8 mouse cellular contexts compared by ENCODE assay signal in genomic region chr4:57954991-57955390, GRCm38 (mm10). TPM values are rescaled to one million over a fixed set of nuclear protein-coding genes. Genes with fewer than 3 reads are reported as not detected.
A peak's percentile ranks its signal among the peaks of the same experiment; 100 is the strongest.
DNase-seq lines count a peak whose midpoint lies in the region; ATAC-seq and TF ChIP-seq lines count a peak whose summit lies in the region.

No protein-coding gene starts in this region.

- TF ChIP-seq EP300 in heart, adult 2 months (IDR thresholded peaks at IDR 0.05; ENCODE audit: insufficient read depth, low read depth, low read length): no peak
- no peak for TF ChIP-seq EP300 in MEL (IDR thresholded peaks at IDR 0.05; ENCODE audit: low read depth in 1 of 2, low read length in 2 of 2)
- no peak for TF ChIP-seq EP300 in liver, postnatal 0 days (IDR thresholded peaks at IDR 0.05; ENCODE audit: low read depth)

- ATAC-seq in heart, embryonic 15.5 days (replicated peaks; ENCODE audit: insufficient number of reproducible peaks, insufficient read depth, low FRiP score, low read depth): no peak
- no peak for ATAC-seq in liver, postnatal 0 days
- ATAC-seq in megakaryocyte progenitor cell, adult 5-6 weeks (replicated peaks; ENCODE audit: poor library complexity): no peak

- H3K4me3 ChIP-seq in heart, adult 2 months: peak overlapping the region; percentile 81
- H3K4me3 ChIP-seq in MEL (ENCODE audit: control insufficient read depth in 1 of 2, insufficient read depth in 1 of 2, low read depth in 2 of 2, low read length in 2 of 2): peak overlapping the region; percentile 84 to 93
- peak overlapping the region; percentile 80 for H3K4me3 ChIP-seq in heart, embryonic 15.5 days
- peak overlapping the region; percentile 68 for H3K4me3 ChIP-seq in liver, postnatal 0 days (ENCODE audit: low read depth, low read length)

- H3K4me1 ChIP-seq in heart, adult 2 months (ENCODE audit: control insufficient read depth, insufficient read depth, low read length): peaks cover 7% of the 10 kb centered on the region
- H3K4me1 ChIP-seq in MEL (ENCODE audit: control insufficient read depth in 1 of 2, insufficient read depth in 2 of 2, low read length in 2 of 2): peaks cover 3 to 15% of the 10 kb centered on the region in 2 experiments
- peaks cover 29% of the 10 kb centered on the region for H3K4me1 ChIP-seq in heart, embryonic 15.5 days (replicated peaks)
- H3K4me1 ChIP-seq in liver, postnatal 0 days (ENCODE audit: insufficient read depth): peaks cover 42% of the 10 kb centered on the region

- TF ChIP-seq POLR2A in heart, adult 2 months (IDR thresholded peaks at IDR 0.05; ENCODE audit: insufficient read depth, low read depth, low read length): no peak
- peak in 1 of 2 experiments; percentile 18; a peak in 1 of 4 replicates for TF ChIP-seq POLR2A in MEL (IDR thresholded peaks at IDR 0.05; ENCODE audit: control insufficient read depth in 1 of 2, insufficient read depth in 1 of 2, low read depth in 1 of 2, low read length in 2 of 2, poor library complexity in 1 of 2)

- no peaks in the 10 kb centered on the region for H3K79me2 ChIP-seq in heart, adult 2 months (replicated peaks; ENCODE audit: control insufficient read depth, insufficient read depth, low read length)
- peaks cover 47% of the 10 kb centered on the region for H3K79me2 ChIP-seq in MEL (ENCODE audit: control insufficient read depth, insufficient read depth, low read length, poor library complexity)

- no peaks in the 10 kb centered on the region for H3K36me3 ChIP-seq in heart, adult 2 months (ENCODE audit: control insufficient read depth, insufficient read depth, low read length)
- peaks cover 18 to 23% of the 10 kb centered on the region in 2 experiments for H3K36me3 ChIP-seq in MEL (ENCODE audit: control insufficient read depth in 1 of 2, insufficient read depth in 2 of 2, low read length in 2 of 2)
- H3K36me3 ChIP-seq in heart, embryonic 15.5 days: peaks cover 20% of the 10 kb centered on the region
- H3K36me3 ChIP-seq in liver, postnatal 0 days (replicated peaks; ENCODE audit: insufficient read depth, low read length): peaks cover 18% of the 10 kb centered on the region

- intact Hi-C loops in heart, adult 2 months (cut with DNase I): loop anchor here (5.0 to 10.0 kb wide), 3 partner anchors 127 to 1050 kb away; partner anchors contain the start of genes Ecpas and Gm20503

- peak overlapping the region; percentile 75 for H3K4me2 ChIP-seq in heart, embryonic 15.5 days
- H3K4me2 ChIP-seq in liver, postnatal 0 days (ENCODE audit: low read depth, low read length): peak overlapping the region; percentile 88

- H3K27me3 ChIP-seq in heart, adult 2 months (ENCODE audit: control insufficient read depth, insufficient read depth, low read length): no peaks in the 10 kb centered on the region
- no peaks in the 10 kb centered on the region for H3K27me3 ChIP-seq in MEL (ENCODE audit: control insufficient read depth in 1 of 2, insufficient read depth in 2 of 2, low read length in 2 of 2)
- no peaks in the 10 kb centered on the region for H3K27me3 ChIP-seq in heart, embryonic 15.5 days
- no peaks in the 10 kb centered on the region for H3K27me3 ChIP-seq in liver, postnatal 0 days (ENCODE audit: insufficient read depth, low read length)

- TF ChIP-seq RAD21 in MEL (IDR thresholded peaks at IDR 0.05; ENCODE audit: low read depth, low read length): no peak

- no peak for TF ChIP-seq CTCF in heart, adult 2 months (IDR thresholded peaks at IDR 0.05)
- no peak for TF ChIP-seq CTCF in MEL (IDR thresholded peaks at IDR 0.05 in 2 of 3, conservative IDR thresholded peaks at IDR 0.05 in 1 of 3; ENCODE audit: control insufficient read depth in 1 of 3, insufficient read depth in 1 of 3, low read depth in 2 of 3, low read length in 3 of 3, poor library complexity in 1 of 3, severe bottlenecking in 1 of 3)
- no peak for TF ChIP-seq CTCF in liver, postnatal 0 days (IDR thresholded peaks at IDR 0.05; ENCODE audit: low read depth)

- DNase-seq in heart, adult 2 months: no peak
- DNase-seq in heart, adult 18-20 months: no peak
- DNase-seq in MEL (ENCODE audit: low read depth, low spot score): peak; percentile 36
- no peak for DNase-seq in liver, postnatal 0 days
- no peak for DNase-seq in gastrocnemius, adult 8-10 months (ENCODE audit: low spot score in 2 of 2)
- DNase-seq in ovary, postnatal 14 days (ENCODE audit: low spot score): no peak

- H3K9ac ChIP-seq in heart, adult 2 months (ENCODE audit: low read depth, low read length): no peak overlapping the region
- peak overlapping the region; percentile 86 for H3K9ac ChIP-seq in MEL (ENCODE audit: control insufficient read depth, low read depth, low read length, poor library complexity, severe bottlenecking)
- peak overlapping the region; percentile 85 for H3K9ac ChIP-seq in heart, embryonic 15.5 days
- peak overlapping the region; percentile 80 for H3K9ac ChIP-seq in liver, postnatal 0 days (replicated peaks)

- no peaks in the 10 kb centered on the region for H3K9me3 ChIP-seq in MEL (replicated peaks; ENCODE audit: insufficient read depth, low read length)
- H3K9me3 ChIP-seq in heart, embryonic 15.5 days (replicated peaks): no peaks in the 10 kb centered on the region
- 0 out of 2 replicates have a peak, but pooled peaks cover 3% of the 10 kb centered on the region for H3K9me3 ChIP-seq in liver, postnatal 0 days (ENCODE audit: low read length)

- 75% methylated on average over 8 of the region's 8 CpGs for WGBS in heart, adult 2 months
- WGBS in heart, embryonic 15.5 days: 73% methylated on average over 8 of the region's 8 CpGs
- WGBS in liver, postnatal 0 days (ENCODE audit: insufficient replicate concordance): 63% methylated on average over 8 of the region's 8 CpGs

- H3K27ac ChIP-seq in heart, adult 2 months: peak overlapping the region; percentile 93
- H3K27ac ChIP-seq in MEL (ENCODE audit: control insufficient read depth, low read depth, low read length): peak overlapping the region; percentile 33
- H3K27ac ChIP-seq in heart, embryonic 15.5 days: peak overlapping the region; percentile 98; the same call in 1 of the 2 replicates
- H3K27ac ChIP-seq in liver, postnatal 0 days (ENCODE audit: low read depth): peak overlapping the region; percentile 98

TF ChIP-seq in MEL, 35 proteins besides CTCF, POLR2A, EP300 and RAD21:
- peak; percentile 19; the same call in 1 of the 2 replicates for TF ChIP-seq CHD1 (IDR thresholded peaks at IDR 0.05; ENCODE audit: low read depth, low read length)
- no peak for TF ChIP-seq GABPA (IDR thresholded peaks at IDR 0.05; ENCODE audit: low read depth, low read length)
- TF ChIP-seq TCF12 (IDR thresholded peaks at IDR 0.05; ENCODE audit: low read depth, low read length): no peak
- TF ChIP-seq SIN3A (IDR thresholded peaks at IDR 0.05; ENCODE audit: low read length): no peak
- no peak for TF ChIP-seq GATA1 (IDR thresholded peaks at IDR 0.05; ENCODE audit: low read depth, low read length)

RNA-seq across cellular contexts. Expression of gene Txn1, which starts 1.2 kb away (rescaled TPM):
- 100 to 1,000 TPM; 108 to 119 TPM for total RNA-seq in heart, adult 2 months (2021)
- polyA plus RNA-seq in heart, adult 2 months (2012; rRNA removed): 76.5 and 91.7 TPM in 2 replicates
- 100 to 1,000 TPM; 115 to 116 TPM for total RNA-seq in heart, adult 18-20 months (2021)
- total RNA-seq in MEL (2012; rRNA removed): 366 and 487 TPM in 2 replicates
- 100 to 1,000 TPM in 1 of 2 experiments, not detected in 1; 395 TPM for polyA plus RNA-seq in MEL (2012; ENCODE audit: insufficient read depth in 1 of 2, insufficient read length in 2 of 2, low read depth in 1 of 2, low replicate concordance in 2 of 2, missing spikeins in 1 of 2)
- polyA plus RNA-seq in heart, embryonic 15.5 days (2015; fragmentation: Nextera tagmentation; extraction: Ambion mirVana): 257 and 284 TPM in 2 replicates
- polyA plus RNA-seq in liver, postnatal 0 days (2015; fragmentation: Nextera tagmentation; extraction: Ambion mirVana): 228 and 231 TPM in 2 replicates
- total RNA-seq in megakaryocyte progenitor cell, adult 5-6 weeks (2015): 427 and 511 TPM in 2 replicates
- total RNA-seq in megakaryocyte progenitor cell, adult 5-6 weeks (2017): 214 and 220 TPM in 2 replicates
- 10 to 100 TPM; 59.0 to 75.2 (median 65.4) TPM for total RNA-seq in gastrocnemius, adult 8-10 months (2022)

RNA-seq across cellular contexts. Expression of gene D630039A03Rik, which starts 38.9 kb away (rescaled TPM):
- under 1 TPM; 0.13 to 0.27 TPM for total RNA-seq in heart, adult 2 months (2021)
- polyA plus RNA-seq in heart, adult 2 months (2012; rRNA removed): 0.29 and 0.31 TPM in 2 replicates
- total RNA-seq in heart, adult 18-20 months (2021): under 1 TPM; 0.17 to 0.23 TPM
- total RNA-seq in MEL (2012; rRNA removed): not detected in 2 replicates
- polyA plus RNA-seq in MEL (2012; ENCODE audit: insufficient read depth in 1 of 2, insufficient read length in 2 of 2, low read depth in 1 of 2, low replicate concordance in 2 of 2, missing spikeins in 1 of 2): not detected
- polyA plus RNA-seq in heart, embryonic 15.5 days (2015; fragmentation: Nextera tagmentation; extraction: Ambion mirVana): 0.06 and 0.38 TPM in 2 replicates
- 1.5 and 1.6 TPM in 2 replicates for polyA plus RNA-seq in liver, postnatal 0 days (2015; fragmentation: Nextera tagmentation; extraction: Ambion mirVana)
- not detected in 2 replicates for total RNA-seq in megakaryocyte progenitor cell, adult 5-6 weeks (2015)
- 0.34 TPM in 1 of 2 replicates, not detected in the other for total RNA-seq in megakaryocyte progenitor cell, adult 5-6 weeks (2017)
- under 1 TPM in 1 of 4 experiments, not detected in 3; 0.16 TPM for total RNA-seq in gastrocnemius, adult 8-10 months (2022)

RNA-seq across cellular contexts. Expression of gene Txndc8, which starts 53.9 kb away (rescaled TPM):
- not detected for total RNA-seq in heart, adult 2 months (2021)
- polyA plus RNA-seq in heart, adult 2 months (2012; rRNA removed): not detected in 2 replicates
- total RNA-seq in heart, adult 18-20 months (2021): not detected
- not detected in 2 replicates for total RNA-seq in MEL (2012; rRNA removed)
- not detected for polyA plus RNA-seq in MEL (2012; ENCODE audit: insufficient read depth in 1 of 2, insufficient read length in 2 of 2, low read depth in 1 of 2, low replicate concordance in 2 of 2, missing spikeins in 1 of 2)
- not detected in 2 replicates for polyA plus RNA-seq in heart, embryonic 15.5 days (2015; fragmentation: Nextera tagmentation; extraction: Ambion mirVana)
- polyA plus RNA-seq in liver, postnatal 0 days (2015; fragmentation: Nextera tagmentation; extraction: Ambion mirVana): not detected in 2 replicates
- total RNA-seq in megakaryocyte progenitor cell, adult 5-6 weeks (2015): not detected in 2 replicates
- total RNA-seq in megakaryocyte progenitor cell, adult 5-6 weeks (2017): not detected in 2 replicates
- not detected for total RNA-seq in gastrocnemius, adult 8-10 months (2022)

Comparison
In these comparisons a context has a peak if more than half of its experiments do, and no peak if none do; other contexts are left out.
1. H3K27ac ChIP-seq: peak in every context shown above with its lines; median percentile 98 in heart, embryonic 15.5 days; 98 in liver, postnatal 0 days; 93 in heart, adult 2 months; 33 in MEL.